Mouse (Mus musculus): Measurements from ENCODE around the gene Ppp2r3a. TPM values are rescaled to one million over a fixed set of nuclear protein-coding genes. Genes with fewer than 3 reads are reported as not detected.

The Ppp2r3a gene
- 22.3 and 35.4 TPM in 2 replicates for polyA plus RNA-seq (2012; rRNA removed)

DNA sequence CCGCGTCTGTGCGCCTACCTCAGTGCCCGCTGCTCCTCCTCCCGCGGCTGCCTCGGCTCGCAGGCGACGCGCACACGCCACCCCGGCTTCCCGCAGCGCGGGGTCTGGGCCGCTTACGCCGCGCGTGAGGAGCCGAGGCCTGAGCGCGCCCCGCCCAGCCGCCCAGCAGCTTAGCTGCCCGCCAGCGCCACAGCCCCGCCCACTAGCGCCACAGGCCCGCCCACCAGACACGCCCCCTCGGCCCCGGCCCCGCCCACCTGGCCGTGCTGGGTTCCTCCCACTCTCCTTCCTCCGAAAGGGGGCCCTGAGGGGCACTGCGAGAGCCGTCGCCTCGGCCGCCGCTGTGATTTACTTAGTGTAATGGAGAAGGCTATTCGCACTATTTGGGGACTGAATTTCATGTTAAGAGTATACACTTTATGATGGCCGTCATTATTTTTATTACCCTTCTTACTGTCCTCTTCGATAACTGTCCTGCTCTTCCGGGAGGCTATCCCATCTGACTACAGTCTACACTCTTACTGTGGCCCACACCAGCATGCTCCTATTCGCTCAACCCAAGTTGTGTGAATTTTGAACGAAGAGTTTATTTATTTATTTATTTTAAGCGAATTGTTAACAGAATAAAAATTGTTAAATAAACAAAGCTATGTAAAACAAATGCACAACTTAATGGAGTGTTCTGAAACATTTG is at the start of gene Ppp2r3a:
Ppp2r3a (minus strand) TSS at position 152 of the 694 bp plus-strand sequence.
- TF ChIP-seq CTCF (IDR thresholded peaks at IDR 0.05; ENCODE audit: borderline replicate concordance, extremely low read depth, insufficient read depth, insufficient read length) (no peak), POLR2A (IDR thresholded peaks at IDR 0.05; ENCODE audit: borderline replicate concordance, extremely low read depth, insufficient read depth, insufficient read length, poor library complexity, severe bottlenecking) (peak; percentile 85)
- peak; percentile 98 for DNase-seq (ENCODE audit: low read depth)

GRCm38 (mm10) chr9:101300441-101300935 is 48.9 kb upstream of the Ppp2r3a start:
- TF ChIP-seq POLR2A (IDR thresholded peaks at IDR 0.05; ENCODE audit: borderline replicate concordance, extremely low read depth, insufficient read depth, insufficient read length, poor library complexity, severe bottlenecking) = no peak
- TF ChIP-seq CTCF (IDR thresholded peaks at IDR 0.05; ENCODE audit: borderline replicate concordance, extremely low read depth, insufficient read depth, insufficient read length) = no peak
- DNase-seq (ENCODE audit: low read depth) = no peak

GRCm38 (mm10) chr9:101291676-101292660 is 40.4 kb upstream of the Ppp2r3a start:
- TF ChIP-seq CTCF (IDR thresholded peaks at IDR 0.05; ENCODE audit: borderline replicate concordance, extremely low read depth, insufficient read depth, insufficient read length) (no peak), POLR2A (IDR thresholded peaks at IDR 0.05; ENCODE audit: borderline replicate concordance, extremely low read depth, insufficient read depth, insufficient read length, poor library complexity, severe bottlenecking) (no peak)
- peak; percentile 66 for DNase-seq (ENCODE audit: low read depth)

DNA sequence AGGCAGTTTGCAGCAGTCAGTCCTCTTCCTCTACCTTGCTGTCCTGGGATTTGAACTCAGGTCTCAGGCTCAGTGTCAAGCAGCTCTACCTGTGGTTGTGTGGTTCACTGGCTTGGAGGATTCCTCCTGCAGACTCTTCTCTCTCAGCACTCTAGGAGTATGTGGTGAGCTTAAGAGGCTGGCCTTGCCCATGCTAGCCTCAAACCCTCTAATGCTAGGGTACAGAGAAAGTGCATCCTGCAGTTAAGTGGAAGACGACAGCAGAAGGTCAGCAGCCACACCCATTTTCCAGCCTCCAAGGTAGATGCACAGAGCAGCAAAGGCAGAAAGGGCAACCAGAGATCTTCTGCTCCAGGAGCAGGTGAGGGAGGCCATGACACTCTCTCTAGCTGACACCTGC is 39.3 kb upstream of the Ppp2r3a start:
- TF ChIP-seq CTCF (IDR thresholded peaks at IDR 0.05; ENCODE audit: borderline replicate concordance, extremely low read depth, insufficient read depth, insufficient read length) (no peak), POLR2A (IDR thresholded peaks at IDR 0.05; ENCODE audit: borderline replicate concordance, extremely low read depth, insufficient read depth, insufficient read length, poor library complexity, severe bottlenecking) (no peak)

GRCm38 (mm10) chr9:101289750-101290149 is 38.2 kb upstream of the Ppp2r3a start:
- no peak for DNase-seq (ENCODE audit: low read depth)
- TF ChIP-seq CTCF (IDR thresholded peaks at IDR 0.05; ENCODE audit: borderline replicate concordance, extremely low read depth, insufficient read depth, insufficient read length) (no peak), POLR2A (IDR thresholded peaks at IDR 0.05; ENCODE audit: borderline replicate concordance, extremely low read depth, insufficient read depth, insufficient read length, poor library complexity, severe bottlenecking) (no peak)

More for the DNA sequence above, 39.3 kb upstream of the Ppp2r3a start:
- no peak for DNase-seq (ENCODE audit: low read depth)

- no peak for TF ChIP-seq POLR2A (IDR thresholded peaks at IDR 0.05; ENCODE audit: borderline replicate concordance, extremely low read depth, insufficient read depth, insufficient read length, poor library complexity, severe bottlenecking)
- TF ChIP-seq CTCF (IDR thresholded peaks at IDR 0.05; ENCODE audit: borderline replicate concordance, extremely low read depth, insufficient read depth, insufficient read length) = no peak
- no peak for DNase-seq (ENCODE audit: low read depth)
Measured at GRCm38 (mm10) chr9:101288901-101289647, 37.5 kb upstream of the Ppp2r3a start.

- no peak for DNase-seq (ENCODE audit: low read depth)
- TF ChIP-seq POLR2A (IDR thresholded peaks at IDR 0.05; ENCODE audit: borderline replicate concordance, extremely low read depth, insufficient read depth, insufficient read length, poor library complexity, severe bottlenecking) (no peak), CTCF (IDR thresholded peaks at IDR 0.05; ENCODE audit: borderline replicate concordance, extremely low read depth, insufficient read depth, insufficient read length) (no peak)
Measured at GRCm38 (mm10) chr9:101286766-101287165, 35.2 kb upstream of the Ppp2r3a start.

- no peak for TF ChIP-seq CTCF (IDR thresholded peaks at IDR 0.05; ENCODE audit: borderline replicate concordance, extremely low read depth, insufficient read depth, insufficient read length)
- no peak for TF ChIP-seq POLR2A (IDR thresholded peaks at IDR 0.05; ENCODE audit: borderline replicate concordance, extremely low read depth, insufficient read depth, insufficient read length, poor library complexity, severe bottlenecking)
- no peak for DNase-seq (ENCODE audit: low read depth)
Measured at GRCm38 (mm10) chr9:101284049-101284448, 32.5 kb upstream of the Ppp2r3a start.

DNA sequence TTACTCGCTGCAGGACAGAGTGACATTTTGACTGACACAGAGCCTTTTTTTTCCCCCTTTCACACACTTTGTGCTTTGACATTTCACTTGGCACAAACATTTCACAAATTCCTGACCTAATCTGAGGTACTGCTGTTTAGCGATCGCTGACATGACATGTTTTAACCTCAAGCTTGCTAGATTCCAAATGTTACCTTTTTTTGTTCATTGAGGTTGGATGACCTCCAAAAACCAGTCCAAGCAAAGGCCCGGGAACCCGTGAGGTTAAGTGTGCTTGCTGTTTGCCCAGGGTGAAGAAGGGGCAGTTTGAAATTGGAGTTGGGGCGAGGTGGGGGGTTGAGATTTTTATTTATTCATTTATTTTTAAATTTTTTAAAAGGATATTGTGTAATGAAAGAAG is 31.1 kb upstream of the Ppp2r3a start:
- DNase-seq (ENCODE audit: low read depth) = peak; percentile 40
- no peak for TF ChIP-seq CTCF (IDR thresholded peaks at IDR 0.05; ENCODE audit: borderline replicate concordance, extremely low read depth, insufficient read depth, insufficient read length)
- no peak for TF ChIP-seq POLR2A (IDR thresholded peaks at IDR 0.05; ENCODE audit: borderline replicate concordance, extremely low read depth, insufficient read depth, insufficient read length, poor library complexity, severe bottlenecking)

DNA sequence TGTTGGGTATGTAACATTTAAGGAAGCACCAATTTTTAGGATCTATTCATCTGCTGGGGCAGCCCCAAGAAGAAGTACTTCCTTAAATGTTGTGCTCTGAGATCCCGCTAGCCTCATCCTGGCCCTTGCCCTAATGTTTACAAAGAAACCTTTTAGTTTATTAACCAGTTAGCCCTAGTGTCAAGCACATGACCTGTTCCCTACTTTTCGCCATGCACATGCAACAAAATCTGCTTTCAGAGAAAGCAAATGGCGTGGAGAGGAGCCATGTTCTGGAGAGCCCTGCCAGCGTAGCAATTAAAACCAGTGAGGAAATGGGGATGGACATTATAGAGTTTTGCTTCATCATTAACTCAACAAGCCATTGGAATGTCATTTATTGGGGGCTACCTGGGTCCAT is 30.3 kb upstream of the Ppp2r3a start:
- DNase-seq (ENCODE audit: low read depth) = no peak
- TF ChIP-seq POLR2A (IDR thresholded peaks at IDR 0.05; ENCODE audit: borderline replicate concordance, extremely low read depth, insufficient read depth, insufficient read length, poor library complexity, severe bottlenecking) (no peak), CTCF (IDR thresholded peaks at IDR 0.05; ENCODE audit: borderline replicate concordance, extremely low read depth, insufficient read depth, insufficient read length) (no peak)

Data from brain, embryonic 14.5 days (tissue).